ENCODE assay signal across 19 mouse cellular contexts in genomic region chr12:16849821-16850220, GRCm38 (mm10). TPM values are rescaled to one million over a fixed set of nuclear protein-coding genes. Genes with fewer than 3 reads are reported as not detected.
DNase-seq lines count a peak whose midpoint lies in the region; ATAC-seq lines count a peak whose summit lies in the region.
"Had no signal": no experiment of that assay in that cellular context is flagged by ENCODE, and none has a peak within 500 bp of the region (broad histone marks: within the 10 kb centered on the region; RNA-seq: fewer than 3 reads in every experiment).

No protein-coding gene starts in this region.

- no peak for ATAC-seq in megakaryocyte, adult 5-6 weeks (ENCODE audit: poor library complexity, severe bottlenecking)
- ATAC-seq: CD4-positive, CD25-positive, alpha-beta regulatory T cell, adult 4 months; forebrain, embryonic 14.5 days; hindbrain, embryonic 16.5 days; inflammation-experienced regulatory T-cells, adult 6 months had no signal

- H3K4me1 ChIP-seq in heart, embryonic 10.5 days, result peaks cover 33% of the 10 kb centered on the region
- peaks cover 43% of the 10 kb centered on the region for H3K4me1 ChIP-seq in megakaryocyte, embryonic 14.5 days
- H3K4me1 ChIP-seq in embryonic facial prominence, embryonic 10.5 days, result peaks cover 25% of the 10 kb centered on the region

- H3K27ac ChIP-seq in heart, embryonic 10.5 days, result peak overlapping the region; percentile 53; the same call in 1 of the 2 replicates
- H3K27ac ChIP-seq in embryonic facial prominence, embryonic 10.5 days (replicated peaks), result 0 out of 2 replicates have a peak overlapping the region, but pooled peaks have one; percentile 3
- H3K27ac ChIP-seq: hindbrain, embryonic 12.5 days had no signal

- no peak for DNase-seq in heart, embryonic 10.5 days (ENCODE audit: low spot score)
- DNase-seq in heart, postnatal 4 days, result no peak
- no peak for DNase-seq in embryonic facial prominence, embryonic 10.5 days (ENCODE audit: low spot score)
- no peak for DNase-seq in kidney, postnatal 36 days
- DNase-seq in retina, embryonic 14.5 days (ENCODE audit: low spot score), result no peak
- DNase-seq: adrenal gland, adult 8-10 months; B cell, adult 2 months had no signal

- no peak overlapping the region for H3K4me3 ChIP-seq in heart, embryonic 10.5 days
- peak overlapping the region; percentile 44 for H3K4me3 ChIP-seq in megakaryocyte, embryonic 14.5 days (replicated peaks)
- no peak overlapping the region for H3K4me3 ChIP-seq in embryonic facial prominence, embryonic 10.5 days
- H3K4me3 ChIP-seq: erythroblast, embryonic 14.5 days; forebrain, embryonic 10.5 days; heart, adult 2 months; heart, embryonic 12.5 days; hindbrain, embryonic 12.5 days had no signal

- 71% methylated on average over 2 of the region's 2 CpGs for WGBS in heart, embryonic 10.5 days
- WGBS in embryonic facial prominence, embryonic 10.5 days, result 65% methylated on average over 2 of the region's 2 CpGs

- H3K36me3 ChIP-seq in heart, embryonic 10.5 days, result no peaks in the 10 kb centered on the region
- no peaks in the 10 kb centered on the region for H3K36me3 ChIP-seq in megakaryocyte, embryonic 14.5 days (replicated peaks; ENCODE audit: low read length)
- H3K36me3 ChIP-seq in embryonic facial prominence, embryonic 10.5 days (replicated peaks), result no peaks in the 10 kb centered on the region
- H3K36me3 ChIP-seq: forebrain, embryonic 10.5 days; G1E; heart, embryonic 12.5 days; hindbrain, embryonic 12.5 days had no signal

- H3K27me3 ChIP-seq in heart, embryonic 10.5 days (ENCODE audit: insufficient read depth, poor library complexity, severe bottlenecking), result no peaks in the 10 kb centered on the region
- H3K27me3 ChIP-seq in megakaryocyte, embryonic 14.5 days (replicated peaks), result peaks cover 10% of the 10 kb centered on the region
- no peaks in the 10 kb centered on the region for H3K27me3 ChIP-seq in embryonic facial prominence, embryonic 10.5 days (replicated peaks; ENCODE audit: low read depth, poor library complexity, severe bottlenecking)
- H3K27me3 ChIP-seq: heart, embryonic 12.5 days; hindbrain, embryonic 12.5 days had no signal

- H3K9me3 ChIP-seq in heart, embryonic 10.5 days, result no peaks in the 10 kb centered on the region
- H3K9me3 ChIP-seq in megakaryocyte, embryonic 14.5 days, result peaks cover 6% of the 10 kb centered on the region; the same call in 1 of the 2 replicates
- H3K9me3 ChIP-seq in embryonic facial prominence, embryonic 10.5 days, result no peaks in the 10 kb centered on the region
- H3K9me3 ChIP-seq: forebrain, embryonic 10.5 days; G1E; heart, embryonic 12.5 days; hindbrain, embryonic 12.5 days had no signal

RNA-seq across cellular contexts. Expression of gene E2f6, which starts 39.1 kb away (rescaled TPM):
- polyA plus RNA-seq in heart, embryonic 10.5 days (2016; fragmentation: Nextera tagmentation; extraction: Ambion mirVana), result 52.8 and 63.4 TPM in 2 replicates
- 10 to 100 TPM; 51.1 to 53.6 TPM for total RNA-seq in heart, postnatal 4 days (2021)
- 1.6 and 3.8 TPM in 2 replicates for polyA plus RNA-seq in megakaryocyte, embryonic 14.5 days (2012; ENCODE audit: insufficient read depth, low replicate concordance)
- 34.2 and 34.4 TPM in 2 replicates for total RNA-seq in megakaryocyte, adult 5-6 weeks (2015)
- 28.3 and 33.8 TPM in 2 replicates for total RNA-seq in megakaryocyte, adult 5-6 weeks (2017)
- 64.2 and 67.5 TPM in 2 replicates for polyA plus RNA-seq in embryonic facial prominence, embryonic 10.5 days (2016; fragmentation: Nextera tagmentation; extraction: Ambion mirVana)

RNA-seq across cellular contexts. Expression of gene Rock2, which starts 44.9 kb away (rescaled TPM):
- 16.9 and 19.6 TPM in 2 replicates for polyA plus RNA-seq in heart, embryonic 10.5 days (2016; fragmentation: Nextera tagmentation; extraction: Ambion mirVana)
- total RNA-seq in heart, postnatal 4 days (2021), result 10 to 100 TPM; 93.4 to 98.4 TPM
- polyA plus RNA-seq in megakaryocyte, embryonic 14.5 days (2012; ENCODE audit: insufficient read depth, low replicate concordance), result 0.97 and 1.0 TPM in 2 replicates
- 53.0 and 63.4 TPM in 2 replicates for total RNA-seq in megakaryocyte, adult 5-6 weeks (2015)
- 65.0 and 75.9 TPM in 2 replicates for total RNA-seq in megakaryocyte, adult 5-6 weeks (2017)
- 12.7 and 13.1 TPM in 2 replicates for polyA plus RNA-seq in embryonic facial prominence, embryonic 10.5 days (2016; fragmentation: Nextera tagmentation; extraction: Ambion mirVana)

RNA-seq across cellular contexts. Expression of gene Greb1, which starts 49.1 kb away (rescaled TPM):
- polyA plus RNA-seq in heart, embryonic 10.5 days (2016; fragmentation: Nextera tagmentation; extraction: Ambion mirVana), result 5.5 TPM in 2 replicates
- total RNA-seq in heart, postnatal 4 days (2021), result under 1 TPM; 0.10 to 0.54 TPM
- 0.02 TPM in 1 of 2 replicates, not detected in the other for polyA plus RNA-seq in megakaryocyte, embryonic 14.5 days (2012; ENCODE audit: insufficient read depth, low replicate concordance)
- total RNA-seq in megakaryocyte, adult 5-6 weeks (2015), result 0.68 TPM in 1 of 2 replicates, not detected in the other
- not detected in 2 replicates for total RNA-seq in megakaryocyte, adult 5-6 weeks (2017)
- 17.2 and 23.6 TPM in 2 replicates for polyA plus RNA-seq in embryonic facial prominence, embryonic 10.5 days (2016; fragmentation: Nextera tagmentation; extraction: Ambion mirVana)
- polyA plus RNA-seq: erythroblast, embryonic 14.5 days; G1E had no signal

Comparison
In these comparisons a context has a peak if more than half of its experiments do, and no peak if none do; other contexts are left out.
1. RNA of gene E2f6, which starts 39.1 kb away (polyA plus RNA-seq): 64.2 to 67.5 TPM in embryonic facial prominence, embryonic 10.5 days and 52.8 to 63.4 TPM in heart, embryonic 10.5 days; 1.6 to 3.8 TPM in megakaryocyte, embryonic 14.5 days; every median in the first group is over 10 times any median in the second.